Mouse (Mus musculus): ENCODE data around the gene Tecta.

The Tecta gene

GRCm38 (mm10) chr9:42317337-42317736 lies 82.4 kb downstream of the Tecta start:
- no peak for DNase-seq

- no peak for DNase-seq
Measured at GRCm38 (mm10) chr9:42315816-42316215, 83.9 kb downstream of the Tecta start.

DNA sequence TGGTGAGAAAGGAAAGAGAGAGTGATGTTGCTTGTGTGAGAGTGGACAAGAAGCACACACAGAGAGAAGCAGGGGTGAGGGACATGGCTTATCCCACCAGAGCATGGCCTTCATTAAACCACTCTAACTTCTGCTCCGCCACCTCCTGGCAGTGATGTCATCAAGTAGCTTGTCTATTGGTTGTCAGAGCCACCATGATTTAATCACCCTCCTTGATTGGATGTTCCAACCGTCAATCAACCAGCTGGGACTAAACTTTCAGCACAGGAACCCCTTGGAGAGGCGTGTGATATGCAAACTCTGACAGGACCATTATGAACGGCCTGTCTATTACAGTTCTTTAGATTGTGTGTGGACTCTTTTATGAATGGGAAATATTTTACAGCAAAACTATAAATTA lies 84.8 kb downstream of the Tecta start:
- no peak for DNase-seq

GRCm38 (mm10) chr9:42314388-42314787 lies 85.3 kb downstream of the Tecta start:
- no peak for DNase-seq

DNA sequence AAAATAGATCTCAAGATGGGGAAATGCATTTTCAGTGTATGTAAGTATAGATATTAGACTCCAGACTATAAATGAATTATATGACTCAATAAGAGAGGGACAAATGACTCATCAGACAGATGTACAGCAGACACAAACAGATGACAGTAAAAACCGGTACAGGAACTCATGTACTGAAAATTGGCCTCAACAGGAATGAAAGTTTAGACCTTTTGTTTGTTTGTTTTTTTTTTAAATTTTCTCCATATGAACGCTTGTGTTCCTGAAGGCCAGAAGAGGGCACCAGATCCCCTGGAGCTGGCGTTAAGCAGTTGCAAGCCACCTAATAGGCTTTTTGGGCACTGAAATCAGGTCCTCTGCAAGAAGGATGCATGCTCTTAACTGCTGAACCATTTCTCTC lies 85.9 kb downstream of the Tecta start:
- DNase-seq, result no peak

DNA sequence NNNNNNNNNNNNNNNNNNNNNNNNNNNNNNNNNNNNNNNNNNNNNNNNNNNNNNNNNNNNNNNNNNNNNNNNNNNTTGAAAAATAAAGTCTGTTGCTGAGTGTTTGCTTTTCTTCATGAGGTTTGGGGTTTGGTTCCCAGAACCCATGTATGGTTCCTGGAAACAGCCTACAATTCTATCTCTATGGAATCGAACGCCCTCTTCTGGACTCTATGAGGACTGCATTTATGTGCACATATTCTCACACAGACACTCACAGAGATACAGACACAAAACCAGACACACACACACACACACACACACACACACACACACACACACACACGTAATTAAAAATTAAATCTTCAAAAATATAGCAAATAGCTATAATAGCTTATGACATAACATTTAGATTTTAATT lies 88.4 kb downstream of the Tecta start:
- no peak for DNase-seq

GRCm38 (mm10) chr9:42303894-42304293 lies 95.8 kb downstream of the Tecta start:
- no peak for DNase-seq

GRCm38 (mm10) chr9:42301082-42301633 lies 98.6 kb downstream of the Tecta start:
- DNase-seq, result no peak

GRCm38 (mm10) chr9:42296297-42296922 lies 103.3 kb downstream of the Tecta start:
- no peak for DNase-seq

DNA sequence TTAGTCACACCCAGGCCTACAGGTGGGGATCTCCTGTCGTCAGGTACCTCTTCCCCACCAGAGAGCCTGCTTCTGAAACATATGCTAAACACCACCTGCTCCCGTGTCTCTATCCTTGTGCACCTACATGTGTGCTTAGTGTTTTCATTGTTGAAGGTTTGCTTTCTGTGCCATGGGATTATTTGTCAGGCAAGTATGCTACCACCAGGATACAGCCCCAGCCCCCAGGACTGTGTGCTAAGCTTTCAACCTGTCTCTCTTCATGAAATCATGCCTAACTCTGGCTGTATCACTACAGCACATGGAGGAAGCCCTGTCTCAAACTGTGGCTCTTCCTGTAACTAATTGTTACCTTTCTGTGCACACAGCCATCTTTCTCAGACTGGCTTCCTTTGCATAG lies 105.6 kb downstream of the Tecta start:
- DNase-seq, result no peak

DNA sequence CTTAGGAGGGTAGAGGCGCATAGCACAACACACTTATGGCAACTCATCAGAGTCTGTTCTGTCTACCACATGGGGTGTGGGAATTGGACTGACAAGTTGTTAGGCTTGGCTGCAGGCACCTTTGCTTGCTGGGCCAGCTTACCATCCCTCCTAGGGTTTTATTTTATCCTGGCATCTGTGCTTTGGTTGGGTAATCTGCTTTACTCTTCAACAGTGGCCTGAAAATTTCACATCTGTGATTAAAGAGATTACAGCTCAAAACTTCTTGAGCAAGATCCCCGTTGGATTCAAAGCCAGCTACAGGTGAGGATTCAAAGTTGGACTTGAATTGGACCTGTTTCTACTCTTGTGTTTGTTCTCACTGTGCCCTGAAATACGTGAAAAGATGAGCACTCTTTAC lies 106.1 kb downstream of the Tecta start:
- no peak for DNase-seq

DNA sequence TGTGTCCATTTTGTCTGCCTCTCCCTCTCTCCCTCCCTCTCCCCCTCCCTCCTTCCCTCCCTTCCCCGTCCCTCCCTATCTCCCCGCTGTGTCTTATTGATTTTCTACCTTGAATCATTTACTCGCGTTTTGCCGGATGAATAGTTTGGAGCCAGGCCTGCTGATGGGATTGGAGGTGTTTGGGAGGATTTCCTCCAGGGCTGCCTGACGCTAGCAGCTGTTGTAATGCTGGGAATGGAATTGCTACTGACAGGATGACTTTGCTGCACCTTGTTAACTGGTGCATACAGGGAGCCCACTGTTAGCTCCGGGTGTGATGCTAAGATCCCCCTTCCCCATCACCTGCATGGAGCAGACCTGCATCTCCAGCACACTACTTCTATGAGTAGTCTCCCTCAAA lies 106.7 kb downstream of the Tecta start:
- DNase-seq, result no peak

GRCm38 (mm10) chr9:42279676-42280075 lies 120.1 kb downstream of the Tecta start:
- no peak for DNase-seq
